ENCODE assay signal across 20 mouse cellular contexts in genomic region chr10:98838926-98839679, GRCm38 (mm10).
DNase-seq lines count a peak whose midpoint lies in the region; TF ChIP-seq lines count a peak whose summit lies in the region.
"Had no signal": no experiment of that assay in that cellular context is flagged by ENCODE, and none has a peak within 500 bp of the region (broad histone marks: within the 10 kb centered on the region; RNA-seq: fewer than 3 reads in every experiment).

No protein-coding gene starts in this region.

- H3K4me3 ChIP-seq in CH12.LX (replicated peaks in 1 of 3; ENCODE audit: low read depth in 2 of 3, low read length in 2 of 3, poor library complexity in 1 of 3): peak overlapping the region; percentile 76 to 77 (median 76)
- H3K4me3 ChIP-seq: embryonic facial prominence, embryonic 12.5 days; embryonic facial prominence, embryonic 15.5 days; gastrocnemius, adult 2 months; hindbrain, embryonic 12.5 days; hindbrain, embryonic 15.5 days had no signal

- peaks cover 8 to 20% of the 10 kb centered on the region in 2 experiments for H3K36me3 ChIP-seq in CH12.LX (replicated peaks in 1 of 2; ENCODE audit: control insufficient read depth in 1 of 2, insufficient read depth in 1 of 2, low read length in 1 of 2)
- H3K36me3 ChIP-seq: embryonic facial prominence, embryonic 12.5 days; embryonic facial prominence, embryonic 15.5 days; hindbrain, embryonic 12.5 days; hindbrain, embryonic 15.5 days had no signal

- no peak for TF ChIP-seq EP300 in CH12.LX (IDR thresholded peaks at IDR 0.05; ENCODE audit: low read length)

- TF ChIP-seq RAD21 in CH12.LX (IDR thresholded peaks at IDR 0.05; ENCODE audit: low read depth, low read length): peak; percentile 34

- H3K27me3 ChIP-seq in CH12.LX (replicated peaks): no peaks in the 10 kb centered on the region
- H3K27me3 ChIP-seq: embryonic facial prominence, embryonic 12.5 days; embryonic facial prominence, embryonic 15.5 days; hindbrain, embryonic 12.5 days; hindbrain, embryonic 15.5 days had no signal

- peaks cover 7 to 31% of the 10 kb centered on the region in 2 experiments for H3K4me1 ChIP-seq in CH12.LX (ENCODE audit: control insufficient read depth in 1 of 2, insufficient read depth in 2 of 2)
- H3K4me1 ChIP-seq: embryonic facial prominence, embryonic 12.5 days; embryonic facial prominence, embryonic 15.5 days; hindbrain, embryonic 12.5 days; hindbrain, embryonic 15.5 days had no signal

- H3K4me2 ChIP-seq in CH12.LX (ENCODE audit: insufficient read depth, low read depth, poor library complexity, severe bottlenecking): peak overlapping the region; percentile 42; the same call in 1 of the 2 replicates
- H3K4me2 ChIP-seq: embryonic facial prominence, embryonic 12.5 days; embryonic facial prominence, embryonic 15.5 days; heart, embryonic 11.5 days; hindbrain, embryonic 12.5 days; hindbrain, embryonic 15.5 days had no signal

- peak overlapping the region; percentile 68; the same call in 1 of the 2 replicates for H3K27ac ChIP-seq in CH12.LX (ENCODE audit: insufficient read depth, low read depth)
- H3K27ac ChIP-seq: embryonic facial prominence, embryonic 12.5 days; embryonic facial prominence, embryonic 15.5 days; gastrocnemius, adult 2 months; hindbrain, embryonic 12.5 days; hindbrain, embryonic 15.5 days had no signal

- H3K9me3 ChIP-seq in CH12.LX (replicated peaks; ENCODE audit: low read length): peaks cover 9% of the 10 kb centered on the region
- H3K9me3 ChIP-seq: embryonic facial prominence, embryonic 15.5 days had no signal

- dilution Hi-C loops in CH12.LX (cut with MboI; ENCODE audit: extremely low pct_ligation_motif_present, extremely low pct_unique_long_range_greater_than_20kb, low sequenced_read_pairs): no loop called here

- in situ Hi-C loops in CH12.LX (cut with MboI; ENCODE audit: low pct_ligation_motif_present, low pct_unique_long_range_greater_than_20kb, low sequenced_read_pairs): loop anchor here (25.0 kb wide), 2 partner anchors 248 to 352 kb away; no protein-coding TSS in a partner anchor

- H3K79me2 ChIP-seq in CH12.LX (replicated peaks; ENCODE audit: control insufficient read depth, extremely low read depth, insufficient read depth, poor library complexity, severe bottlenecking): peaks cover 49% of the 10 kb centered on the region

- H3K9ac ChIP-seq in CH12.LX (ENCODE audit: insufficient read depth, low read depth): peak overlapping the region; percentile 99
- H3K9ac ChIP-seq: embryonic facial prominence, embryonic 12.5 days; embryonic facial prominence, embryonic 15.5 days; forebrain, postnatal 0 days; hindbrain, embryonic 12.5 days; hindbrain, embryonic 15.5 days had no signal

- peak; percentile 13 to 66 for DNase-seq in kidney, adult 8-10 months
- DNase-seq in kidney, postnatal 10 days: no peak
- DNase-seq in kidney, postnatal 36 days: peak; percentile 14 to 67
- no peak for DNase-seq in kidney, postnatal 4 days
- DNase-seq in CH12.LX (ENCODE audit: extremely low read depth) (no peak), adipocyte (ENCODE audit: low spot score) (peak; percentile 19)
- DNase-seq: adrenal gland, postnatal 10 days; adrenal gland, postnatal 36 days; cerebellum, adult 11 months; cerebellum, adult 2 months; cerebellum, adult 9-11 months; cerebellum, postnatal 25 days; forebrain, postnatal 0 days; heart, adult 11 months had no signal

- TF ChIP-seq CTCF in CH12.LX (conservative IDR thresholded peaks at IDR 0.05 in 1 of 2, IDR thresholded peaks at IDR 0.05 in 1 of 2; ENCODE audit: low read depth in 2 of 2, low read length in 2 of 2): peak in 1 of 2 experiments; percentile 72; a peak in 2 of 4 replicates

- TF ChIP-seq POLR2A in CH12.LX (IDR thresholded peaks at IDR 0.05; ENCODE audit: low read depth, low read length): no peak

TF ChIP-seq in CH12.LX, 34 proteins besides CTCF, POLR2A, EP300 and RAD21:
- TF ChIP-seq SIN3A (IDR thresholded peaks at IDR 0.05; ENCODE audit: low read length) (peak; percentile 41), CHD1 (IDR thresholded peaks at IDR 0.05; ENCODE audit: low read depth, low read length) (peak; percentile 85), KAT2A (IDR thresholded peaks at IDR 0.05; ENCODE audit: insufficient replicate concordance, low read length) (no peak), E2F4 (IDR thresholded peaks at IDR 0.05; ENCODE audit: insufficient replicate concordance, low read depth, low read length) (no peak), MEF2A (IDR thresholded peaks at IDR 0.05; ENCODE audit: borderline replicate concordance, low read depth, low read length) (0 out of 2 replicates have a peak, but pooled peaks have one; percentile 28), TBP (conservative IDR thresholded peaks at IDR 0.05; ENCODE audit: low read depth, low read length) (peak; percentile 43; the same call in 1 of the 2 replicates), MAFK (IDR thresholded peaks at IDR 0.05; ENCODE audit: insufficient replicate concordance, low read length) (no peak), MXI1 (IDR thresholded peaks at IDR 0.05; ENCODE audit: low read depth, low read length) (0 out of 2 replicates have a peak, but pooled peaks have one; percentile 15), MYC (IDR thresholded peaks at IDR 0.05; ENCODE audit: low read depth, low read length) (peak; percentile 83), POLR2AphosphoS2 (IDR thresholded peaks at IDR 0.05; ENCODE audit: low read depth, low read length) (peak; percentile 53), ELF1 (IDR thresholded peaks at IDR 0.05; ENCODE audit: low read depth, low read length) (no peak), SMC3 (IDR thresholded peaks at IDR 0.05; ENCODE audit: low read depth, low read length) (peak; percentile 34; the same call in 1 of the 2 replicates)

Comparison
In these comparisons a context has a peak if more than half of its experiments do, and no peak if none do; other contexts are left out.
1. DNase-seq: peak in kidney, adult 8-10 months (2 of 2), kidney, postnatal 36 days (2 of 2) and adipocyte (single experiment); none in kidney, postnatal 10 days (single experiment), kidney, postnatal 4 days (0 of 2) and CH12.LX (single experiment).